Mouse (Mus musculus): ENCODE measurements around the gene Arl13a. TPM values are rescaled to one million over a fixed set of nuclear protein-coding genes. Genes with fewer than 3 reads are reported as not detected.
"Not testable (repeated sequence)": the region's sequence is repeated elsewhere in the genome, so short reads cannot be mapped to it uniquely, and the experiment has no call there.

Arl13a gene
- not detected in 2 replicates for polyA plus RNA-seq (2014; fragmentation: Nextera tagmentation; extraction: Ambion mirVana)

- not testable (repeated sequence) for H3K4me2 ChIP-seq (ENCODE audit: low read depth); H3K27ac ChIP-seq (ENCODE audit: low read depth, low read length); H3K27me3 ChIP-seq (ENCODE audit: control insufficient read depth, insufficient read depth, low read length); H3K4me1 ChIP-seq (ENCODE audit: control insufficient read depth, insufficient read depth, low read length); DNase-seq (ENCODE audit: low spot score); H3K36me3 ChIP-seq (ENCODE audit: control insufficient read depth, insufficient read depth, low read length); H3K9ac ChIP-seq (ENCODE audit: low read length); H3K9me3 ChIP-seq (ENCODE audit: control insufficient read depth, low read length); H3K4me3 ChIP-seq (ENCODE audit: low read depth, low read length); ATAC-seq (ENCODE audit: insufficient read depth, low FRiP score, low TSS enrichment)
- WGBS: 91% methylated on average over 7 of the region's 9 CpGs
These were observed at the start of gene Arl13a for GRCm38 (mm10) chrX:134187201-134187600. TSS of gene Arl13a (plus strand) at chrX:134187501.

- H3K9me3 ChIP-seq (ENCODE audit: control insufficient read depth, low read length): no peaks in the 10 kb centered on the region
- ATAC-seq (ENCODE audit: insufficient read depth, low FRiP score, low TSS enrichment) (no peak), DNase-seq (ENCODE audit: low spot score) (no peak)
- no peaks in the 10 kb centered on the region for H3K27me3 ChIP-seq (ENCODE audit: control insufficient read depth, insufficient read depth, low read length)
- no peak overlapping the region for H3K27ac ChIP-seq (ENCODE audit: low read depth, low read length)
- H3K9ac ChIP-seq (ENCODE audit: low read length): no peak overlapping the region
- no peak overlapping the region for H3K4me3 ChIP-seq (ENCODE audit: low read depth, low read length)
- H3K36me3 ChIP-seq (ENCODE audit: control insufficient read depth, insufficient read depth, low read length): no peaks in the 10 kb centered on the region
- WGBS: 87% methylated on average over 6 of the region's 6 CpGs
- H3K4me1 ChIP-seq (ENCODE audit: control insufficient read depth, insufficient read depth, low read length): no peaks in the 10 kb centered on the region
- no peak overlapping the region for H3K4me2 ChIP-seq (ENCODE audit: low read depth)
These were observed 47.3 kb upstream of the Arl13a start for GRCm38 (mm10) chrX:134140024-134140423.

- no peak overlapping the region for H3K4me2 ChIP-seq (ENCODE audit: low read depth)
- H3K27me3 ChIP-seq (ENCODE audit: control insufficient read depth, insufficient read depth, low read length): no peaks in the 10 kb centered on the region
- H3K4me1 ChIP-seq (ENCODE audit: control insufficient read depth, insufficient read depth, low read length): no peaks in the 10 kb centered on the region
- no peak overlapping the region for H3K4me3 ChIP-seq (ENCODE audit: low read depth, low read length)
- H3K36me3 ChIP-seq (ENCODE audit: control insufficient read depth, insufficient read depth, low read length): no peaks in the 10 kb centered on the region
- WGBS: 95% methylated on average over 1 of the region's 1 CpGs
- DNase-seq (ENCODE audit: low spot score): no peak
- no peak overlapping the region for H3K9ac ChIP-seq (ENCODE audit: low read length)
- H3K9me3 ChIP-seq (ENCODE audit: control insufficient read depth, low read length): no peaks in the 10 kb centered on the region
- ATAC-seq (ENCODE audit: insufficient read depth, low FRiP score, low TSS enrichment): no peak
- no peak overlapping the region for H3K27ac ChIP-seq (ENCODE audit: low read depth, low read length)
These were observed 45.8 kb upstream of the Arl13a start for GRCm38 (mm10) chrX:134141551-134141950.

- no peak for DNase-seq (ENCODE audit: low spot score)
- 87% methylated on average over 4 of the region's 4 CpGs for WGBS
- no peak overlapping the region for H3K4me3 ChIP-seq (ENCODE audit: low read depth, low read length)
- H3K27ac ChIP-seq (ENCODE audit: low read depth, low read length): no peak overlapping the region
- no peaks in the 10 kb centered on the region for H3K4me1 ChIP-seq (ENCODE audit: control insufficient read depth, insufficient read depth, low read length)
- H3K36me3 ChIP-seq (ENCODE audit: control insufficient read depth, insufficient read depth, low read length): no peaks in the 10 kb centered on the region
- no peaks in the 10 kb centered on the region for H3K27me3 ChIP-seq (ENCODE audit: control insufficient read depth, insufficient read depth, low read length)
- no peak overlapping the region for H3K9ac ChIP-seq (ENCODE audit: low read length)
- H3K9me3 ChIP-seq (ENCODE audit: control insufficient read depth, low read length): no peaks in the 10 kb centered on the region
- no peak overlapping the region for H3K4me2 ChIP-seq (ENCODE audit: low read depth)
- no peak for ATAC-seq (ENCODE audit: insufficient read depth, low FRiP score, low TSS enrichment)
These were observed 45.3 kb upstream of the Arl13a start for GRCm38 (mm10) chrX:134141986-134142385.

GRCm38 (mm10) chrX:134158151-134158550 is 29.1 kb upstream of the Arl13a start:
- no peak overlapping the region for H3K9ac ChIP-seq (ENCODE audit: low read length)
- 41% methylated on average over 7 of the region's 7 CpGs for WGBS
- no peak overlapping the region for H3K4me2 ChIP-seq (ENCODE audit: low read depth)
- ATAC-seq (ENCODE audit: insufficient read depth, low FRiP score, low TSS enrichment) (no peak), DNase-seq (ENCODE audit: low spot score) (no peak)
- no peaks in the 10 kb centered on the region for H3K9me3 ChIP-seq (ENCODE audit: control insufficient read depth, low read length)
- H3K27me3 ChIP-seq (ENCODE audit: control insufficient read depth, insufficient read depth, low read length): 0 out of 2 replicates have a peak, but pooled peaks cover 4% of the 10 kb centered on the region
- H3K36me3 ChIP-seq (ENCODE audit: control insufficient read depth, insufficient read depth, low read length): no peaks in the 10 kb centered on the region
- no peak overlapping the region for H3K27ac ChIP-seq (ENCODE audit: low read depth, low read length)
- no peak overlapping the region for H3K4me3 ChIP-seq (ENCODE audit: low read depth, low read length)
- H3K4me1 ChIP-seq (ENCODE audit: control insufficient read depth, insufficient read depth, low read length): no peaks in the 10 kb centered on the region

GRCm38 (mm10) chrX:134160442-134160841 is 26.9 kb upstream of the Arl13a start:
- H3K36me3 ChIP-seq (ENCODE audit: control insufficient read depth, insufficient read depth, low read length): no peaks in the 10 kb centered on the region
- 81% methylated on average over 2 of the region's 2 CpGs for WGBS
- H3K9ac ChIP-seq (ENCODE audit: low read length): no peak overlapping the region
- H3K27me3 ChIP-seq (ENCODE audit: control insufficient read depth, insufficient read depth, low read length): 0 out of 2 replicates have a peak, but pooled peaks cover 4% of the 10 kb centered on the region
- no peak for ATAC-seq (ENCODE audit: insufficient read depth, low FRiP score, low TSS enrichment)
- H3K27ac ChIP-seq (ENCODE audit: low read depth, low read length): no peak overlapping the region
- H3K4me3 ChIP-seq (ENCODE audit: low read depth, low read length): no peak overlapping the region
- no peak for DNase-seq (ENCODE audit: low spot score)
- H3K4me1 ChIP-seq (ENCODE audit: control insufficient read depth, insufficient read depth, low read length): no peaks in the 10 kb centered on the region
- H3K4me2 ChIP-seq (ENCODE audit: low read depth): no peak overlapping the region
- H3K9me3 ChIP-seq (ENCODE audit: control insufficient read depth, low read length): no peaks in the 10 kb centered on the region

GRCm38 (mm10) chrX:134162043-134162720 is 25.1 kb upstream of the Arl13a start, which contains the start of gene Xkrx:
TSS of gene Xkrx (minus strand) at chrX:134162076.
- ATAC-seq (ENCODE audit: insufficient read depth, low FRiP score, low TSS enrichment): no peak

GRCm38 (mm10) chrX:134162826-134163225 is 24.5 kb upstream of the Arl13a start:
- H3K4me1 ChIP-seq (ENCODE audit: control insufficient read depth, insufficient read depth, low read length): no peaks in the 10 kb centered on the region
- DNase-seq (ENCODE audit: low spot score) (no peak), ATAC-seq (ENCODE audit: insufficient read depth, low FRiP score, low TSS enrichment) (no peak)
- peak overlapping the region; percentile 36 for H3K4me2 ChIP-seq (ENCODE audit: low read depth)
- 0 out of 2 replicates have a peak, but pooled peaks cover 4% of the 10 kb centered on the region for H3K27me3 ChIP-seq (ENCODE audit: control insufficient read depth, insufficient read depth, low read length)
- WGBS: 22% methylated on average over 11 of the region's 11 CpGs
- H3K9ac ChIP-seq (ENCODE audit: low read length): no peak overlapping the region
- no peaks in the 10 kb centered on the region for H3K36me3 ChIP-seq (ENCODE audit: control insufficient read depth, insufficient read depth, low read length)
- peak overlapping the region; percentile 20; the same call in 1 of the 2 replicates for H3K4me3 ChIP-seq (ENCODE audit: low read depth, low read length)
- H3K27ac ChIP-seq (ENCODE audit: low read depth, low read length): no peak overlapping the region
- H3K9me3 ChIP-seq (ENCODE audit: control insufficient read depth, low read length): no peaks in the 10 kb centered on the region

More at GRCm38 (mm10) chrX:134162043-134162720, 25.1 kb upstream of the Arl13a start, which contains the start of gene Xkrx:
- 22% methylated on average over 16 of the region's 16 CpGs for WGBS
- Histone ChIP-seq H3K27me3 (ENCODE audit: control insufficient read depth, insufficient read depth, low read length) (0 out of 2 replicates have a peak, but pooled peaks cover 4% of the 10 kb centered on the region), H3K4me3 (ENCODE audit: low read depth, low read length) (peak within 1 kb of the TSS; percentile 20; the same call in 1 of the 2 replicates), H3K4me1 (ENCODE audit: control insufficient read depth, insufficient read depth, low read length) (no peaks in the 10 kb centered on the region), H3K4me2 (ENCODE audit: low read depth) (peak within 1 kb of the TSS; percentile 36), H3K36me3 (ENCODE audit: control insufficient read depth, insufficient read depth, low read length) (no peaks in the 10 kb centered on the region), H3K9me3 (ENCODE audit: control insufficient read depth, low read length) (no peaks in the 10 kb centered on the region), H3K9ac (ENCODE audit: low read length) (no peak within 1 kb of the TSS), H3K27ac (ENCODE audit: low read depth, low read length) (no peak within 1 kb of the TSS)
- no peak for DNase-seq (ENCODE audit: low spot score)

GRCm38 (mm10) chrX:134163484-134163883 is 23.8 kb upstream of the Arl13a start:
- Histone ChIP-seq H3K4me3 (ENCODE audit: low read depth, low read length) (no peak overlapping the region), H3K36me3 (ENCODE audit: control insufficient read depth, insufficient read depth, low read length) (no peaks in the 10 kb centered on the region), H3K4me1 (ENCODE audit: control insufficient read depth, insufficient read depth, low read length) (no peaks in the 10 kb centered on the region), H3K27me3 (ENCODE audit: control insufficient read depth, insufficient read depth, low read length) (0 out of 2 replicates have a peak, but pooled peaks cover 4% of the 10 kb centered on the region), H3K9me3 (ENCODE audit: control insufficient read depth, low read length) (no peaks in the 10 kb centered on the region), H3K27ac (ENCODE audit: low read depth, low read length) (no peak overlapping the region), H3K9ac (ENCODE audit: low read length) (no peak overlapping the region), H3K4me2 (ENCODE audit: low read depth) (no peak overlapping the region)
- 70% methylated on average over 4 of the region's 4 CpGs for WGBS
- DNase-seq (ENCODE audit: low spot score) (no peak), ATAC-seq (ENCODE audit: insufficient read depth, low FRiP score, low TSS enrichment) (no peak)
